Mouse (Mus musculus): ENCODE results near the gene Zdhhc18. TPM values are rescaled to one million over a fixed set of nuclear protein-coding genes. Genes with fewer than 3 reads are reported as not detected.

Zdhhc18 gene
- polyA plus RNA-seq, 1 experiment from 2014 or later, result 3.1 TPM

DNA sequence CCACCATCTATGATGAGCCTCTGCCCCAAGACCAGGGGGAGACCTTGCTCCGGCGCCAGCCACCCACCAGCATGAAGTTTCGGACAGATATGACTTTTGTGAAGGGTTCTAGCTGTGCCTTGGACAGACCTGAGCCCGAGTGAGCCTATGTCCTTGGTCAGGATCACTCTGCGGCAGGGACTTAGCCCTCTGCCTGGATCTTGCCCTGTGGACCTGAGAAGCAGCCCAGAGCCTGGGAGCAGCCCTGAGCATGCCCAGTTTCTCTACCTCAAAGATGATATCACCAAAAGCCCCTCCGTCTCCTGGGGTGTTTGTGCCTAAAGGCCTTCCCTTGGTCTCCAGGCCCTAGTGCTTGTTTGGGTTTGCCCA lies 66.3 kb downstream of the Zdhhc18 start:
- peak overlapping the region; percentile 90 for H3K4me3 ChIP-seq (ENCODE audit: low read depth, low read length)
- H3K27me3 ChIP-seq (replicated peaks; ENCODE audit: control insufficient read depth, insufficient read depth, low read length), result no peaks in the 10 kb centered on the region
- peaks cover 30% of the 10 kb centered on the region for H3K36me3 ChIP-seq (ENCODE audit: control insufficient read depth, insufficient read depth, low read length)
- ATAC-seq (replicated peaks; ENCODE audit: low FRiP score) (peak; percentile 43), DNase-seq (ENCODE audit: low spot score) (no peak)
- peak overlapping the region; percentile 91 for H3K4me2 ChIP-seq
- peaks cover 9% of the 10 kb centered on the region; the same call in 1 of the 2 replicates for H3K4me1 ChIP-seq (replicated peaks; ENCODE audit: control insufficient read depth, insufficient read depth, low read length)
- WGBS, result 50% methylated on average over 6 of the region's 6 CpGs
- peak overlapping the region; percentile 85 for H3K9ac ChIP-seq (ENCODE audit: low read depth, low read length)
- peak overlapping the region; percentile 80 for H3K27ac ChIP-seq (ENCODE audit: low read depth, low read length)
- no peaks in the 10 kb centered on the region for H3K9me3 ChIP-seq (ENCODE audit: control insufficient read depth, low read length)

- no peak overlapping the region for H3K4me3 ChIP-seq (ENCODE audit: low read depth, low read length)
- peaks cover 2% of the 10 kb centered on the region; the same call in 1 of the 2 replicates for H3K4me1 ChIP-seq (replicated peaks; ENCODE audit: control insufficient read depth, insufficient read depth, low read length)
- H3K9me3 ChIP-seq (ENCODE audit: control insufficient read depth, low read length), result no peaks in the 10 kb centered on the region
- WGBS, result 82% methylated on average over 12 of the region's 12 CpGs
- no peaks in the 10 kb centered on the region for H3K27me3 ChIP-seq (replicated peaks; ENCODE audit: control insufficient read depth, insufficient read depth, low read length)
- H3K27ac ChIP-seq (ENCODE audit: low read depth, low read length), result no peak overlapping the region
- H3K9ac ChIP-seq (ENCODE audit: low read depth, low read length), result no peak overlapping the region
- H3K4me2 ChIP-seq, result no peak overlapping the region
- H3K36me3 ChIP-seq (ENCODE audit: control insufficient read depth, insufficient read depth, low read length), result peaks cover 17% of the 10 kb centered on the region
- DNase-seq (ENCODE audit: low spot score), result no peak
- ATAC-seq (replicated peaks; ENCODE audit: low FRiP score), result no peak
Observed at GRCm38 (mm10) chr4:133577983-133578382, 72.0 kb downstream of the Zdhhc18 start.

DNA sequence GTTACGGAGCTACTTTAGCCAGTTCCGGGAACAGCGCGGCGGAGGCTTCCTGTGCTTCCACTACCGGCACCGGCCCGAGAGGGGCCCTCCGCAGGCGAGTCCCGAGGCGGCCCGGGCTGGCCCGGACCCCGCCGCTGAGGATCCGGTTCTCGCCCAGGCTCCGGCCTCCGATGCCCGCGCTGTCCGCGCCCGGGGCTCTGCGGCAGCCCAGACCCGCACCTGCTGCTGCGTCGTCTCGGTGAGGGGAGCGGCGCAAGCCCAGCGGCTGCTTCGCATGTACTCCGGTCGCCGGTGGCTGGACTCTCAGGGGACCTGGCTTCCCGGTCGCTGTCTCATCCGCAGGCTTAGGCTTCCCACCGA lies 75.1 kb downstream of the Zdhhc18 start:
- Histone ChIP-seq H3K27me3 (replicated peaks; ENCODE audit: control insufficient read depth, insufficient read depth, low read length) (no peaks in the 10 kb centered on the region), H3K4me3 (ENCODE audit: low read depth, low read length) (peak overlapping the region; percentile 85), H3K4me2 (peak overlapping the region; percentile 76), H3K9me3 (ENCODE audit: control insufficient read depth, low read length) (no peaks in the 10 kb centered on the region), H3K36me3 (ENCODE audit: control insufficient read depth, insufficient read depth, low read length) (peaks cover 13% of the 10 kb centered on the region), H3K9ac (ENCODE audit: low read depth, low read length) (peak overlapping the region; percentile 81), H3K4me1 (replicated peaks; ENCODE audit: control insufficient read depth, insufficient read depth, low read length) (peaks cover 2% of the 10 kb centered on the region; the same call in 1 of the 2 replicates), H3K27ac (ENCODE audit: low read depth, low read length) (no peak overlapping the region)
- no peak for DNase-seq (ENCODE audit: low spot score)
- under 1% methylated on average over 41 of the region's 41 CpGs for WGBS
- ATAC-seq (replicated peaks; ENCODE audit: low FRiP score), result peak; percentile 37

- Histone ChIP-seq H3K4me2 (peak within 1 kb of the TSS; percentile 76), H3K27ac (ENCODE audit: low read depth, low read length) (peak within 1 kb of the TSS; percentile 63; the same call in 1 of the 2 replicates), H3K4me3 (ENCODE audit: low read depth, low read length) (peak within 1 kb of the TSS; percentile 85), H3K27me3 (replicated peaks; ENCODE audit: control insufficient read depth, insufficient read depth, low read length) (no peaks in the 10 kb centered on the region), H3K36me3 (ENCODE audit: control insufficient read depth, insufficient read depth, low read length) (peaks cover 8% of the 10 kb centered on the region), H3K4me1 (replicated peaks; ENCODE audit: control insufficient read depth, insufficient read depth, low read length) (peaks cover 2% of the 10 kb centered on the region; the same call in 1 of the 2 replicates), H3K9ac (ENCODE audit: low read depth, low read length) (peak within 1 kb of the TSS; percentile 81), H3K9me3 (ENCODE audit: control insufficient read depth, low read length) (no peaks in the 10 kb centered on the region)
- peak; percentile 84 for ATAC-seq (replicated peaks; ENCODE audit: low FRiP score)
- peak; percentile 87 for DNase-seq (ENCODE audit: low spot score)
- WGBS, result 5% methylated on average over 44 of the region's 44 CpGs
Observed at GRCm38 (mm10) chr4:133574070-133574842, 75.7 kb downstream of the Zdhhc18 start, which contains the start of gene Gpatch3. Gpatch3 (plus strand) TSS chr4:133574745.

GRCm38 (mm10) chr4:133570066-133570466 lies 79.9 kb downstream of the Zdhhc18 start:
- 46% methylated on average over 10 of the region's 10 CpGs for WGBS
- DNase-seq (ENCODE audit: low spot score) (no peak), ATAC-seq (replicated peaks; ENCODE audit: low FRiP score) (no peak)
- no peaks in the 10 kb centered on the region for H3K4me1 ChIP-seq (replicated peaks; ENCODE audit: control insufficient read depth, insufficient read depth, low read length)
- no peak overlapping the region for H3K4me3 ChIP-seq (ENCODE audit: low read depth, low read length)
- H3K36me3 ChIP-seq (ENCODE audit: control insufficient read depth, insufficient read depth, low read length), result no peaks in the 10 kb centered on the region
- no peak overlapping the region; the same call in 1 of the 2 replicates for H3K4me2 ChIP-seq
- no peak overlapping the region for H3K9ac ChIP-seq (ENCODE audit: low read depth, low read length)
- no peaks in the 10 kb centered on the region for H3K9me3 ChIP-seq (ENCODE audit: control insufficient read depth, low read length)
- H3K27ac ChIP-seq (ENCODE audit: low read depth, low read length), result no peak overlapping the region; the same call in 1 of the 2 replicates
- H3K27me3 ChIP-seq (replicated peaks; ENCODE audit: control insufficient read depth, insufficient read depth, low read length), result no peaks in the 10 kb centered on the region

- DNase-seq (ENCODE audit: low spot score) (no peak), ATAC-seq (replicated peaks; ENCODE audit: low FRiP score) (no peak)
- Histone ChIP-seq H3K4me1 (replicated peaks; ENCODE audit: control insufficient read depth, insufficient read depth, low read length) (no peaks in the 10 kb centered on the region), H3K36me3 (ENCODE audit: control insufficient read depth, insufficient read depth, low read length) (no peaks in the 10 kb centered on the region), H3K9me3 (ENCODE audit: control insufficient read depth, low read length) (peaks cover 1% of the 10 kb centered on the region; the same call in 1 of the 2 replicates), H3K4me2 (no peak overlapping the region; the same call in 1 of the 2 replicates), H3K4me3 (ENCODE audit: low read depth, low read length) (no peak overlapping the region), H3K27me3 (replicated peaks; ENCODE audit: control insufficient read depth, insufficient read depth, low read length) (no peaks in the 10 kb centered on the region), H3K27ac (ENCODE audit: low read depth, low read length) (no peak overlapping the region), H3K9ac (ENCODE audit: low read depth, low read length) (no peak overlapping the region)
- WGBS, result 79% methylated on average over 10 of the region's 10 CpGs
Observed at GRCm38 (mm10) chr4:133569291-133570065, 80.5 kb downstream of the Zdhhc18 start.

DNA sequence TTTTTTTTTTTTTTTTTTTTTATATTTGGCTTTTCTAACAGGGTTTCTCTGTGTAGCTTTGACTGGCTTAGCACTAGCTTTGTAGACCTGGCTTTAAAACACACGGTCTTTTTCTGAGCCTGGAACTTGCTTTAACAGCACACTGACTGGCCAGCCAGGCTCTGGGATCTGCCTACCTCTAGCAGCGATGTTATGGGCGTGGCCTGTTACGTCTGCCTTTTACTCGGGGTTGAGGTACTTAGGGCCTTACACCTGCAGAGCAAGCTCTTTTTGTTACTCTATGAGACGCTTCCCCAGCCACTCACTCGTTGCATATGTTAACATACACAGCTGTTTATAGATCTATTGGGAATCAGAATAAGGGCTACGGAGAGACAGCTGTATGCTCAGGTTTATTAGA lies 82.7 kb downstream of the Zdhhc18 start:
- WGBS, result 31% methylated on average over 8 of the region's 8 CpGs
- no peak overlapping the region for H3K4me3 ChIP-seq (ENCODE audit: low read depth, low read length)
- no peaks in the 10 kb centered on the region for H3K4me1 ChIP-seq (replicated peaks; ENCODE audit: control insufficient read depth, insufficient read depth, low read length)
- H3K36me3 ChIP-seq (ENCODE audit: control insufficient read depth, insufficient read depth, low read length), result no peaks in the 10 kb centered on the region
- no peak overlapping the region for H3K4me2 ChIP-seq
- no peak overlapping the region for H3K27ac ChIP-seq (ENCODE audit: low read depth, low read length)
- H3K9me3 ChIP-seq (ENCODE audit: control insufficient read depth, low read length), result peaks cover 4% of the 10 kb centered on the region; the same call in 1 of the 2 replicates
- DNase-seq (ENCODE audit: low spot score) (no peak), ATAC-seq (replicated peaks; ENCODE audit: low FRiP score) (no peak)
- H3K9ac ChIP-seq (ENCODE audit: low read depth, low read length), result no peak overlapping the region
- no peaks in the 10 kb centered on the region for H3K27me3 ChIP-seq (replicated peaks; ENCODE audit: control insufficient read depth, insufficient read depth, low read length)

DNA sequence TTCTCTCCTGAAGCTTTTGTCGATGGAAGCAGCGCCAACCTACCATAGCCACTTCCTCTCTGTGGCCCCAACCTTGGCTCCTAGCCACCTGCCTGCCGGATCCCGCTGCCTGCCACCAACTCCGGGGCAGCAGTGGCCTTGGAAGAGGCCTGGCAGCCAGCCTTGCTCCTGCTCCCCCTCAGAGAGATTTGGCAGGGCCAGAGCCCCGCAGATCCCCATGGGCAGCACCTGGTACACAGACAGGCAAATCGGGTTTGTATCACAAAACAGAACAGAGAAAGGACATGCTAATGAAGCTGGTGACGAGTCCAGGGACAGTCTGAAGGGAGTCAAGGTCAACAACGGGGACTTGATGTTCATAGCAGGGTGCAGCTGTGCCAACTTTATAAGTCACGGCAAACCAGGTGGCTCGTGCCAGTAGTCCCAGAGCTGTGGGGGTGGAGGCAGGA lies 86.8 kb downstream of the Zdhhc18 start:
- H3K27me3 ChIP-seq (replicated peaks; ENCODE audit: control insufficient read depth, insufficient read depth, low read length), result no peaks in the 10 kb centered on the region

More for the DNA sequence above, 86.8 kb downstream of the Zdhhc18 start:
- no peak for DNase-seq (ENCODE audit: low spot score)
- Histone ChIP-seq H3K4me3 (ENCODE audit: low read depth, low read length) (no peak overlapping the region), H3K9me3 (ENCODE audit: control insufficient read depth, low read length) (peaks cover 4% of the 10 kb centered on the region; the same call in 1 of the 2 replicates), H3K9ac (ENCODE audit: low read depth, low read length) (no peak overlapping the region), H3K27ac (ENCODE audit: low read depth, low read length) (no peak overlapping the region), H3K4me1 (replicated peaks; ENCODE audit: control insufficient read depth, insufficient read depth, low read length) (no peaks in the 10 kb centered on the region), H3K4me2 (no peak overlapping the region), H3K36me3 (ENCODE audit: control insufficient read depth, insufficient read depth, low read length) (no peaks in the 10 kb centered on the region)
- no peak for ATAC-seq (replicated peaks; ENCODE audit: low FRiP score)
- WGBS, result 74% methylated on average over 11 of the region's 11 CpGs

All from liver, embryonic 11.5 days (tissue).